Mouse (Mus musculus) lung, embryonic 15.5 days (tissue): ENCODE data around the gene Mief1. TPM values are rescaled to one million over a fixed set of nuclear protein-coding genes. Genes with fewer than 3 reads are reported as not detected.

Experiments used
- ATAC-seq: fragments of 200-750 bp; cut with Nextera tagmentation; 2 replicates; pipeline ENCODE4 v1.8.0; 2017; ENCODE audit warnings: moderate number of reproducible peaks, borderline replicate concordance; ENCODE audit not compliant: low FRiP score, low TSS enrichment; ENCODE audit errors: extremely low read depth
- H3K27ac ChIP-seq: fragments of 300-500 bp; sonication (generic); 2 replicates; pipeline ENCODE4 v1.5.1; 2015; ENCODE audit warnings: moderate library complexity, mild to moderate bottlenecking, inconsistent platforms
- H3K27me3 ChIP-seq: fragments of 300-500 bp; sonication (generic); 2 replicates; pipeline ENCODE4 v1.6.1; 2015; ENCODE audit warnings: inconsistent platforms
- H3K36me3 ChIP-seq: fragments of 300-500 bp; sonication (generic); 2 replicates; pipeline ENCODE4 v1.6.1; 2015; ENCODE audit warnings: inconsistent platforms
- H3K4me1 ChIP-seq: fragments of 300-500 bp; sonication (generic); 2 replicates; pipeline ENCODE4 v1.6.1; 2015; ENCODE audit warnings: inconsistent platforms
- H3K4me2 ChIP-seq: fragments of 300-500 bp; sonication (generic); 2 replicates; pipeline ENCODE4 v1.6.1; 2015; ENCODE audit warnings: inconsistent platforms, mild to moderate bottlenecking, moderate library complexity
- H3K4me3 ChIP-seq: fragments of 300-500 bp; sonication (generic); 2 replicates; pipeline ENCODE4 v1.5.1; 2015; ENCODE audit warnings: mild to moderate bottlenecking, inconsistent platforms
- H3K9ac ChIP-seq: fragments of 300-500 bp; sonication (generic); 2 replicates; pipeline ENCODE4 v1.6.1; 2015; ENCODE audit warnings: inconsistent platforms
- H3K9me3 ChIP-seq: fragments of 300-500 bp; sonication (generic); 2 replicates; pipeline ENCODE4 v1.6.1; 2016; ENCODE audit warnings: inconsistent platforms
- WGBS: fragments of 180-500 bp; shearing (Covaris S2); methylation state at CpG from one replicate; pipeline ENCODE4 v1.1.7; 2015; 5-methylcytosine and 5-hydroxymethylcytosine counted together
- polyA plus RNA-seq: library from polyadenylated mRNA; unstranded; fragments of >200 nt; fragmentation: Nextera tagmentation; extraction: Ambion mirVana; gene quantifications from 2 replicates; pipeline ENCODE4 v1.2.1, GENCODE M21; 2015

Gene Mief1
- polyA plus RNA-seq, 1 experiment from 2014 or later = 28.4 TPM

GRCm38 (mm10) chr15:80215716-80216479, 17.9 kb upstream of the Mief1 start:
- WGBS = 18% methylated on average over 10 of the region's 10 CpGs
- no peak for ATAC-seq
- H3K4me1 ChIP-seq = peaks cover 8% of the 10 kb centered on the region; the same call in 1 of the 2 replicates

GRCm38 (mm10) chr15:80216480-80216820, 17.4 kb upstream of the Mief1 start:
- no peak overlapping the region for H3K9ac ChIP-seq
- 58% methylated on average over 9 of the region's 9 CpGs for WGBS
- no peak for ATAC-seq

More at GRCm38 (mm10) chr15:80215716-80216479, 17.9 kb upstream of the Mief1 start:
- Histone ChIP-seq H3K9ac (no peak overlapping the region), H3K9me3 (no peaks in the 10 kb centered on the region), H3K4me3 (no peak overlapping the region), H3K27ac (no peak overlapping the region), H3K27me3 (no peaks in the 10 kb centered on the region), H3K4me2 (no peak overlapping the region), H3K36me3 (peaks cover 4% of the 10 kb centered on the region; the same call in 1 of the 2 replicates)

GRCm38 (mm10) chr15:80217476-80217875, 16.3 kb upstream of the Mief1 start:
- Histone ChIP-seq H3K27me3 (no peaks in the 10 kb centered on the region), H3K4me3 (no peak overlapping the region), H3K4me2 (no peak overlapping the region), H3K36me3 (no peaks in the 10 kb centered on the region), H3K9ac (no peak overlapping the region), H3K9me3 (no peaks in the 10 kb centered on the region), H3K4me1 (peaks cover 8% of the 10 kb centered on the region; the same call in 1 of the 2 replicates), H3K27ac (no peak overlapping the region)
- WGBS = 82% methylated on average over 10 of the region's 10 CpGs
- no peak for ATAC-seq

More at GRCm38 (mm10) chr15:80216480-80216820, 17.4 kb upstream of the Mief1 start:
- H3K36me3 ChIP-seq = peaks cover 3% of the 10 kb centered on the region; the same call in 1 of the 2 replicates
- no peak overlapping the region for H3K4me2 ChIP-seq
- H3K27ac ChIP-seq = no peak overlapping the region
- peaks cover 8% of the 10 kb centered on the region; the same call in 1 of the 2 replicates for H3K4me1 ChIP-seq
- H3K27me3 ChIP-seq = no peaks in the 10 kb centered on the region
- no peak overlapping the region for H3K4me3 ChIP-seq
- H3K9me3 ChIP-seq = no peaks in the 10 kb centered on the region

DNA sequence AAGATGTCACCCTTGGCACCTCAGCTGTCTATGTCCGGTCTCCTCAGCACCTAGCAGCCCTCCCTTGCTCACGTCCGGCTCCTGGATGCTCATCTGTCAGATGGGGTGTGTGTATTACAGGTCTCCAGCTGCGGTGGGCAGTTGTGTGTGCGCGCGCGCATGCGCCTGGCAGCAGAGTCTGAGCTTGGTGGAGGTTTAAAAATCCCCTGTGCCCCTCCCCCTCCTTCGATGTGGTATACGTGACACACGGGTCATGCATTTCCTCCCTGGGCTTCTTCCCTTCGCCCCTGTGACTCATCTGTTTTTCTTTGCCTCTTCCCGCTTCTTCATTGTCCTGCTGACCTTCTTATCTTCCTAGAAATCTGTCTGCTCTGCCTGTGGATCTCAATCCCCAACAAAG, 14.6 kb upstream of the Mief1 start:
- no peaks in the 10 kb centered on the region for H3K9me3 ChIP-seq
- peak overlapping the region; percentile 44; the same call in 1 of the 2 replicates for H3K27ac ChIP-seq
- H3K36me3 ChIP-seq = no peaks in the 10 kb centered on the region
- peaks cover 8% of the 10 kb centered on the region; the same call in 1 of the 2 replicates for H3K4me1 ChIP-seq
- peak overlapping the region; percentile 35 for H3K4me2 ChIP-seq
- ATAC-seq = peak; percentile 52; the same call in 1 of the 2 replicates
- no peaks in the 10 kb centered on the region for H3K27me3 ChIP-seq
- no peak overlapping the region for H3K9ac ChIP-seq
- H3K4me3 ChIP-seq = no peak overlapping the region
- WGBS = 19% methylated on average over 14 of the region's 14 CpGs

DNA sequence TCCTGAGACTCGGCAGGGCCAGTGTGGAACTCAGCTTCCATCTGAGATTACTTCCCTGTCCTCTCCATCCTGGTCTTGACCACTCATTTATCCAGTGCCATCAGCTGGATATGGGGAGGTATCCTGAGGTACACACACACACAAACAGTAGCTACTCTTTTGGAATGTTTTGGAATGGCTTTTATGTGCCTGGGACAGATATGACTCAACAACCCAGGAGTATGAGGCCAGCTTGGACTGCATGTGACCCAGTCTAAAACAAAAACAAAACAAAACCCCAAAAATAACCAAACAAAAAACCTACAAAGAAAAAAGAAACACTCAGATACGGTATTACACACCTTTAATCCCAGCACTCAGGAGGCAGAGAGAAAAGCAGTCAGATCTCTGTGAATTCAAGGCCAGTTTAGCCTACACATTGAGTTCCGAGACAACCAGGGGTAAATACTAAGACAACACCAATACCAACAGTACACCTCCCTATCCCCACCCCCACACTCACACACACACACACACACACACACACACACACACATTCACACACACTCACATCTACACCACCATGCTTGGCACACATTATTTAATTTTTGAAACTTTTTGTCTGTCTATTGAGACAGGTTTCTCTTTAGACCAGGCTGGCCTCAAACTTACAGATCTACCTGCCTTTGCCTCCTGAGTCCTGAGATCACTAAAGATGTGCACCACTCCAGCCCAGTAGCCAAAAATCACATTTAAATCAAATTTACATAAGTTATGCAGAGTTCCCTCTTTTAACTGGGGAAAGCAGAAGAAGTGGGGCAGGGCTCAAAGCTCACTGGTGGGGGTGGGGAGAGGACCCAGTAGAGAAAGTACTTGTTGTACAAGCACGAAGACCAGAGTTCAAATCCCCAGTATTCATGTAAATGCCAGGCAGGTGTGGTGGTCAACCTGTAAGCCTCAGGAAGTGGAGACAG, 13.8 kb upstream of the Mief1 start:
- ATAC-seq = no peak
- Histone ChIP-seq H3K27ac (peak overlapping the region; percentile 44; the same call in 1 of the 2 replicates), H3K27me3 (no peaks in the 10 kb centered on the region), H3K4me3 (no peak overlapping the region), H3K36me3 (no peaks in the 10 kb centered on the region), H3K4me1 (peaks cover 8% of the 10 kb centered on the region; the same call in 1 of the 2 replicates), H3K4me2 (peak overlapping the region; percentile 35; the same call in 1 of the 2 replicates), H3K9ac (no peak overlapping the region), H3K9me3 (no peaks in the 10 kb centered on the region)
- WGBS = 53% methylated on average over 4 of the region's 4 CpGs

GRCm38 (mm10) chr15:80221031-80221430, 12.8 kb upstream of the Mief1 start:
- no peak overlapping the region for H3K27ac ChIP-seq
- WGBS = 70% methylated on average over 8 of the region's 8 CpGs
- no peaks in the 10 kb centered on the region for H3K27me3 ChIP-seq
- H3K4me1 ChIP-seq = peaks cover 8% of the 10 kb centered on the region; the same call in 1 of the 2 replicates
- H3K9ac ChIP-seq = no peak overlapping the region
- ATAC-seq = no peak
- no peak overlapping the region for H3K4me2 ChIP-seq
- H3K36me3 ChIP-seq = no peaks in the 10 kb centered on the region
- no peak overlapping the region for H3K4me3 ChIP-seq
- no peaks in the 10 kb centered on the region for H3K9me3 ChIP-seq

DNA sequence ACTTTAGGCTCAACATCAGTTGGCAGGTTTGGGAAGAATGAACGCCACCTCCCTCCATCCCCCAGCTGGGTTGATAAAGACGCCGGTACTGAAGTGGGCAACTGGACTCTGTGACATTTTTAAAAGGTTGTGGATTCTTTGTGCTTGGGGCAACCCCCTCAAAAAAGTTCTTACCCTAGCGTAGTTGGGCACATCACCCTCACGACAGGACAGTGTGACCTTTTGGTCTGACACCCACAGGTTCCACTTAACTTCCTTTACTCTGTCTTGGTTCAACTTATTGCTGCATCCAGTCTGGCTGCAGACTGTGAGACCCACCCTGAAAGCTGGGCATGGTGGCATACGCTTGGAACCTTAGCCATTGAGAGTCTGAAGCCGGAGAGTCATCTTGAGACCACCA, 10.1 kb upstream of the Mief1 start:
- Histone ChIP-seq H3K27ac (no peak overlapping the region), H3K4me1 (peaks cover 8% of the 10 kb centered on the region; the same call in 1 of the 2 replicates), H3K4me2 (no peak overlapping the region), H3K36me3 (no peaks in the 10 kb centered on the region), H3K27me3 (no peaks in the 10 kb centered on the region), H3K9me3 (no peaks in the 10 kb centered on the region), H3K9ac (no peak overlapping the region), H3K4me3 (no peak overlapping the region)
- no peak for ATAC-seq
- 84% methylated on average over 7 of the region's 7 CpGs for WGBS

DNA sequence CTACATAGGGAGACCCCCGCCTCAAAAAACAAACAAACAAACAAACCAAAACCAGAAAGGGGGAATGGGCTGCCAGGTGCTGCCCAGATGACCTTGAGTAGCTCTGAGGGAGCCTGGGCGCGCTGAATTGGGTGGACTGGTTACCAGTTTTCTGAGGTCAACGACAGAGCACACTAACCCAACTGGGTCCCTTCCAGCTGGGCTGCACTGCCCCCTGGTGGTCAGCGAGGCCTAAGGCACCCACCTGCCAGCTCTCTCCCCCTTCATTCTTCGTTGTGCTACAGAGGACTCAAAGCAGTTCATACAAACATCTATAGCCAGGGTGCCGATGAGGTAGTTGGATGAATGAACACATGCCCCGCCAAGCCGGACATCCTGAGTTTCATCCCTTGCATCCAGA, 8.6 kb upstream of the Mief1 start:
- ATAC-seq = no peak; the same call in 1 of the 2 replicates
- no peaks in the 10 kb centered on the region for H3K27me3 ChIP-seq
- no peak overlapping the region for H3K4me3 ChIP-seq
- H3K9ac ChIP-seq = no peak overlapping the region
- no peaks in the 10 kb centered on the region for H3K36me3 ChIP-seq
- no peak overlapping the region for H3K27ac ChIP-seq
- 25% methylated on average over 9 of the region's 9 CpGs for WGBS
- no peaks in the 10 kb centered on the region for H3K9me3 ChIP-seq
- H3K4me1 ChIP-seq = no peaks in the 10 kb centered on the region
- H3K4me2 ChIP-seq = no peak overlapping the region

- H3K4me3 ChIP-seq = no peak overlapping the region
- H3K27ac ChIP-seq = no peak overlapping the region
- H3K9ac ChIP-seq = no peak overlapping the region
- H3K4me2 ChIP-seq = no peak overlapping the region
- no peaks in the 10 kb centered on the region for H3K9me3 ChIP-seq
- no peaks in the 10 kb centered on the region for H3K36me3 ChIP-seq
- no peak; the same call in 1 of the 2 replicates for ATAC-seq
- 43% methylated on average over 2 of the region's 2 CpGs for WGBS
- H3K4me1 ChIP-seq = no peaks in the 10 kb centered on the region
- H3K27me3 ChIP-seq = no peaks in the 10 kb centered on the region
These were observed 8.0 kb upstream of the Mief1 start for GRCm38 (mm10) chr15:80225796-80226195.

DNA sequence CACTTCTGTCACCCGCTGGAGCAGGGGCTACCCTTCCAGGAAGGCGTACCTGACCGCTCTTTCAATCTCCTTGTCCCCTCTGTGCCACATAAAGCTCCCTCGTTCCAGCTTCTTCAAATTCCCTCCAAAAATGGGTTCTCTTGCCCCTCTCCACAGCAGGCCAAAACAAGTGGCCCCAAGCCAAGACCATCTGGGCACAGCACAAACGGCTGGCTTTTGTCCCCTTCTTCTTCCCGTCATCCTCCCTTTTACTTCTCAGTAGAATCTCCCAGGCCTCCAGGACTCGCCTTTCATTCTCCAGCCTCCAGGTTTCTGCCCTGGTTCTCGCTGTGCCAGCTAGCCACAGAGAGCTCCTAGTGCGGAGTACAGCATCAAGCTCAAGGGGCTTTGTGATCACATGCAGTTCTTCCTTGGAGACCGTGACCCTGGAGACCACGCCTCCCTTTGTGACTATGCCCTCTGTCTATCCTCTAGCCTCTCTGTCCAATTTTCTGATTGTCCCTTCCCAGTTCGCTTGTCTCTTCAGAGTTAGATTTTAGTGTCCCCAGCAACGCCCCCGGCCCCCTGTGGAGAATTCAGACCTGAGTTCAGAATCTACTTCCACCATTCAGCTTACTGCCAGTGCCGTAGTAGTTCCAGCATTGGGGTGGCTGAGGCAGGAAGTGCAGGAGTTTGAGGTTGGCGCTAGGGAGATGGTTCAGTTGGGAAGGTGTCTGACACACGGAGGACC, 5.6 kb upstream of the Mief1 start:
- H3K4me1 ChIP-seq = no peaks in the 10 kb centered on the region; the same call in 1 of the 2 replicates
- H3K36me3 ChIP-seq = no peaks in the 10 kb centered on the region
- H3K9me3 ChIP-seq = no peaks in the 10 kb centered on the region
- no peak overlapping the region for H3K9ac ChIP-seq
- H3K27ac ChIP-seq = no peak overlapping the region
- no peak for ATAC-seq
- H3K27me3 ChIP-seq = no peaks in the 10 kb centered on the region
- H3K4me3 ChIP-seq = no peak overlapping the region
- no peak overlapping the region for H3K4me2 ChIP-seq
- 71% methylated on average over 17 of the region's 17 CpGs for WGBS

DNA sequence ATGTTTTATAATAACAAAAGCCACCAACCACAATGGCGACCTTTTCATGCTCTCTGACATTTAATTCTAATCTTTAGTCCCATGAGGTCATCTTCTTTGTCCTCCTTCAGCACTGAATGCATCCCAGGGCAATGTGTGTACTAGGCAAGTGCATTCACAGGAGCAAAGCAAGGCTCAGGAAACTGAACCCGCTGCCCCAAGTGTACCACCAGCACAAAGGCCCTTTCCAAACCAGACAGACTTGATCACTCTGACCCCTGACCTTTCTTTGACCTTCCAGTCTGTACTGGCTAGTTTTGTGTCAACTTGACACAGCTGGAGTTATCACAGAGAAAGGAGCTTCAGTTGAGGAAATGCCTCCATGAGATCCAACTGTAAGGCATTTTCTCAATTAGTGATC, 1.5 kb upstream of the Mief1 start:
- H3K4me3 ChIP-seq = no peak overlapping the region
- no peak for ATAC-seq

More for the DNA sequence above, 1.5 kb upstream of the Mief1 start:
- Histone ChIP-seq H3K9ac (no peak overlapping the region), H3K4me2 (no peak overlapping the region), H3K27me3 (no peaks in the 10 kb centered on the region), H3K9me3 (no peaks in the 10 kb centered on the region), H3K4me1 (peaks cover 15% of the 10 kb centered on the region), H3K27ac (no peak overlapping the region), H3K36me3 (peaks cover 14% of the 10 kb centered on the region)
- 69% methylated on average over 2 of the region's 2 CpGs for WGBS
